Mouse (Mus musculus) stomach, embryonic 16.5 days (tissue): ENCODE data around the gene Crygn. TPM values are rescaled to one million over a fixed set of nuclear protein-coding genes. Genes with fewer than 3 reads are reported as not detected.

Experiments used
- ATAC-seq: fragments of 200-750 bp; cut with Nextera tagmentation; 2 replicates; pipeline ENCODE4 v1.8.0; 2017; ENCODE audit warnings: moderate number of reproducible peaks, moderate TSS enrichment; ENCODE audit not compliant: insufficient read depth, low FRiP score
- H3K27ac ChIP-seq: fragments of 300-500 bp; sonication (generic); 2 replicates; pipeline ENCODE4 v1.5.1; 2014; ENCODE audit warnings: low read length
- H3K27me3 ChIP-seq: fragments of 300-500 bp; sonication (generic); 2 replicates; pipeline ENCODE4 v1.6.1; 2014; ENCODE audit warnings: low read length, control low read depth, mixed read lengths; ENCODE audit not compliant: control insufficient read depth, insufficient read depth
- H3K36me3 ChIP-seq: fragments of 300-500 bp; sonication (generic); 2 replicates; pipeline ENCODE4 v1.6.1; 2014; ENCODE audit warnings: low read length; ENCODE audit not compliant: control insufficient read depth, insufficient read depth
- H3K4me1 ChIP-seq: fragments of 300-500 bp; sonication (generic); 2 replicates; pipeline ENCODE4 v1.6.1; 2014; ENCODE audit warnings: low read length, control low read depth, mixed read lengths; ENCODE audit not compliant: control insufficient read depth, insufficient read depth
- H3K4me2 ChIP-seq: fragments of 300-500 bp; sonication (generic); 2 replicates; pipeline ENCODE4 v1.6.1; 2014; ENCODE audit warnings: low read depth, low read length, mixed read lengths
- H3K4me3 ChIP-seq: fragments of 300-500 bp; sonication (generic); replicated peaks from 2 replicates; pipeline ENCODE4 v1.5.1; 2014; ENCODE audit warnings: mild to moderate bottlenecking, low read length
- H3K9ac ChIP-seq: fragments of 300-500 bp; sonication (generic); 2 replicates; pipeline ENCODE4 v1.6.1; 2014; ENCODE audit warnings: low read length
- H3K9me3 ChIP-seq: fragments of 300-500 bp; sonication (generic); replicated peaks from 2 replicates; pipeline ENCODE4 v1.6.1; 2016; ENCODE audit warnings: low read length, control low read depth; ENCODE audit not compliant: control insufficient read depth
- WGBS: fragments of 180-500 bp; shearing (Covaris S2); extraction: QIAGEN DNeasy Blood & Tissue Kit; methylation state at CpG from one replicate; pipeline ENCODE4 v1.1.7; 2014; 5-methylcytosine and 5-hydroxymethylcytosine counted together
- polyA plus RNA-seq: library from polyadenylated mRNA; unstranded; fragments of >200 nt; fragmentation: Nextera tagmentation; extraction: Ambion mirVana; gene quantifications from 2 replicates; pipeline ENCODE4 v1.2.1, GENCODE M21; 2015

The Crygn gene
- polyA plus RNA-seq, 1 experiment from 2014 or later, result 2.7 TPM

- Histone ChIP-seq H3K9ac (no peak overlapping the region), H3K27me3 (no peaks in the 10 kb centered on the region), H3K4me1 (peaks cover 22% of the 10 kb centered on the region), H3K36me3 (no peaks in the 10 kb centered on the region), H3K4me2 (no peak overlapping the region), H3K27ac (no peak overlapping the region), H3K9me3 (no peaks in the 10 kb centered on the region), H3K4me3 (no peak overlapping the region)
- 88% methylated on average over 10 of the region's 10 CpGs for WGBS
- ATAC-seq, result no peak
These were observed 20.2 kb downstream of the Crygn start for GRCm38 (mm10) chr5:24737595-24737994.

DNA sequence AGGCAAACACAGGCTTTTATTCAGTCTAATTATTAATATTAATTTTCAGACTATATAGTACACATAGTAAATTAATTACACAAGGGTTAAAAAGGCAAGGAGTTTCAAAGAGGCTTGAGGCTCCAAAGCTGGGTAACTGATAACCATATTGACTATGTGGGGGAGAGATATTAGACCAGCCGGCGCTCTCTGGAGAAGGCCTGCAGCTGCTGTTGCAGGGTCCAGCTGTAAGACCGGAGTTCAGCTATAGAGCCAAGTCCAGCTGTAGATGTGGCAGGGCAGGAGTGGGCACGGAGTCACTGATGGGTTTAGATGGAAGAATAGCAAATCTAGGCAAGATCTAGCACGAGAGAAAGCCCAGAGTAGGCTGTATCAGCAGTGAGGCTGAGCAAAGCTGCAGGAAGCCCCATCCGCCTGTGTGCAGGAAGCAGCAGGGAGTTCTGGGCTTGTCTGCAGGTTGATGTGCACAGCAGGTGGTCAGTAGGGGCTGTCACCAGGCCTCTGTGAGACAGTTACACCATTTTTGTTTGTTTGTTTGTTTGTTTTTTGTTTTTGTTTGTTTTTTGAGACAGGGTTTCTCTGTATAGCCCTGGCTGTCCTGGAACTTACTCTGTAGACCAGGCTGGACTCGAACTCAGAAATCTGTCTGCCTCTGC lies 23.9 kb downstream of the Crygn start:
- 45% methylated on average over 7 of the region's 7 CpGs for WGBS
- Histone ChIP-seq H3K27ac (no peak overlapping the region), H3K4me2 (no peak overlapping the region), H3K9me3 (no peaks in the 10 kb centered on the region), H3K27me3 (no peaks in the 10 kb centered on the region; the same call in none of the 2 replicates), H3K4me3 (no peak overlapping the region), H3K36me3 (no peaks in the 10 kb centered on the region), H3K9ac (no peak overlapping the region), H3K4me1 (peaks cover 23% of the 10 kb centered on the region)
- no peak for ATAC-seq

DNA sequence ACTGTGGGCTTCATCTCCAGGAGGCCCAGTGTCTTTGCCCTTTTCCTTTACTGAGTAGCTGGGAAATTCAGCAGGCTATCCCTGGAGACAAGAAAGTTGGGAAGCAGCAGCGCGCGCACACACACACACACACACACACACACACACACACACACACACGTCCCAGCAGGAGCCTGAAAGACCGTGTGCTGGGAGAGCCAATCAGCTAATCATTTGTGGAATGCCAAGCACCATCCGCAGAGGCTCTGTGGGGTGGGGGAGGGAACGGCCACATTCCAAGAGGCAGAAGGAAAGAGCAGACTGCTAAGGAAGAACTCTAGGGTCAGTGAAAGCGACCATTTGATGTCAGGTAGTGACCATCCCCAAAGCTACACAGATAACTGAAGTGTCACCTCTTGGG lies 24.7 kb downstream of the Crygn start:
- peaks cover 22% of the 10 kb centered on the region for H3K4me1 ChIP-seq
- no peak overlapping the region for H3K4me2 ChIP-seq
- H3K4me3 ChIP-seq, result no peak overlapping the region
- no peaks in the 10 kb centered on the region; the same call in none of the 2 replicates for H3K27me3 ChIP-seq
- peak overlapping the region; percentile 29; the same call in 1 of the 2 replicates for H3K27ac ChIP-seq
- H3K9me3 ChIP-seq, result no peaks in the 10 kb centered on the region
- no peaks in the 10 kb centered on the region for H3K36me3 ChIP-seq
- 10% methylated on average over 8 of the region's 8 CpGs for WGBS
- peak; percentile 65; the same call in 1 of the 2 replicates for ATAC-seq
- no peak overlapping the region for H3K9ac ChIP-seq

- Histone ChIP-seq H3K4me3 (peak overlapping the region; percentile 53), H3K27me3 (no peaks in the 10 kb centered on the region; the same call in none of the 2 replicates), H3K36me3 (no peaks in the 10 kb centered on the region), H3K27ac (no peak overlapping the region), H3K9ac (peak overlapping the region; percentile 72), H3K9me3 (no peaks in the 10 kb centered on the region), H3K4me2 (peak overlapping the region; percentile 80), H3K4me1 (peaks cover 22% of the 10 kb centered on the region)
- ATAC-seq, result no peak
- 6% methylated on average over 15 of the region's 15 CpGs for WGBS
These were observed 26.8 kb downstream of the Crygn start for GRCm38 (mm10) chr5:24730986-24731385.

- ATAC-seq, result peak; percentile 46; the same call in 1 of the 2 replicates
- Histone ChIP-seq H3K9me3 (no peaks in the 10 kb centered on the region), H3K4me1 (peaks cover 24% of the 10 kb centered on the region), H3K27me3 (no peaks in the 10 kb centered on the region; the same call in none of the 2 replicates), H3K36me3 (no peaks in the 10 kb centered on the region), H3K4me2 (peak within 1 kb of the TSS; percentile 80), H3K4me3 (peak within 1 kb of the TSS; percentile 53), H3K9ac (peak within 1 kb of the TSS; percentile 72), H3K27ac (no peak within 1 kb of the TSS)
- WGBS, result under 1% methylated on average over 23 of the region's 23 CpGs
These were observed 27.3 kb downstream of the Crygn start, which contains the start of gene Wdr86 for GRCm38 (mm10) chr5:24730488-24730871. Wdr86 (minus strand) TSS chr5:24730727.

- Histone ChIP-seq H3K36me3 (no peaks in the 10 kb centered on the region), H3K4me1 (peaks cover 30% of the 10 kb centered on the region), H3K27ac (no peak overlapping the region), H3K27me3 (no peaks in the 10 kb centered on the region; the same call in none of the 2 replicates), H3K9ac (peak overlapping the region; percentile 72), H3K4me3 (peak overlapping the region; percentile 53), H3K9me3 (no peaks in the 10 kb centered on the region), H3K4me2 (peak overlapping the region; percentile 80)
- ATAC-seq, result peak; percentile 6; the same call in 1 of the 2 replicates
- WGBS, result 1% methylated on average over 49 of the region's 49 CpGs
These were observed 27.9 kb downstream of the Crygn start for GRCm38 (mm10) chr5:24729797-24730487.

DNA sequence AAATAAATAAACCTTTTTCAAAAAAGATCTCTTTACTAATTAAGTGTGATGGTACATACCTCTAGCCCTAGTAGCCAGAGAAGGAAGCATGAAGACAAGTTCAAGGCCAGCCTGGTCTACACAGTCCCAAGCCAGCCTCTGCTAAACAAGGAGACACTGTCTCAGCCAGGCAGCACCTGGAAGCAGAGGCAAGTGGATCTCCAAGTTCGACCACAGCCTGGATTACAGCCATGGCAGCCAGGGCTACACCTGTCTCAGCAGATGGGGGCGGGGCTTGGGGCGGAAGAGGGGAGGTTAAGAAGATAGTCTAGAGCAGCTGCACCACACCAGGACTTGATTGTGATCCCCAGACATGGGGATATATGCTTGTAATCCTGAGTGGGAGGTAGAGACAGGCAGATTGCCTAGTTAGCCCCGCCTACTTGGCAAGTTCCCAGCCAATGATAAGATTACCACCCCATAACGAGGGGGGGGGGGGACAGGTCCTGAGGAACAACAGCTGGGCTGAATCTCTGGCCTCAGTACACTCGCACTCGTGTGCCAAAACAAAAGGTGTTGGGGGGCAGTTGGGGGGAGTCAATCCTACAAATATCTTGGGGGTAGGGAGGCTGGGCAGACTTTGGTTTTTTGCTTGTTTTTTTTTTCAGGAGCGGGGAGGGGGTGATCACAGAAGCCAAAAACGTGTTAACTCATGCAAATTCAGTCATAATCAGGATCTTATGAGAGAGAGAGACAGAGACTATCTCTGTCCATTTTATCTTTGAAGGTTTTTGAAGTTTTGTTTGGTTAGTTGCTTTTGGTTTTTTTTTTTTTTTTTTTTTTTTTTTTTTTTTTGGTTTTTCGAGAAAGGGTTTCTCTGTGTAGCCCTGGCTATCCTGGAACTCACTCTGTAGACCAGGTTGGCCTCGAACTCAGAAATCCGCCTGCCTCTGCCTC lies 30.6 kb downstream of the Crygn start:
- ATAC-seq, result no peak
- WGBS, result 53% methylated on average over 12 of the region's 12 CpGs
- Histone ChIP-seq H3K9ac (no peak overlapping the region), H3K36me3 (no peaks in the 10 kb centered on the region), H3K4me1 (peaks cover 34% of the 10 kb centered on the region), H3K9me3 (no peaks in the 10 kb centered on the region), H3K27ac (no peak overlapping the region), H3K4me2 (no peak overlapping the region), H3K4me3 (no peak overlapping the region), H3K27me3 (no peaks in the 10 kb centered on the region; the same call in none of the 2 replicates)

DNA sequence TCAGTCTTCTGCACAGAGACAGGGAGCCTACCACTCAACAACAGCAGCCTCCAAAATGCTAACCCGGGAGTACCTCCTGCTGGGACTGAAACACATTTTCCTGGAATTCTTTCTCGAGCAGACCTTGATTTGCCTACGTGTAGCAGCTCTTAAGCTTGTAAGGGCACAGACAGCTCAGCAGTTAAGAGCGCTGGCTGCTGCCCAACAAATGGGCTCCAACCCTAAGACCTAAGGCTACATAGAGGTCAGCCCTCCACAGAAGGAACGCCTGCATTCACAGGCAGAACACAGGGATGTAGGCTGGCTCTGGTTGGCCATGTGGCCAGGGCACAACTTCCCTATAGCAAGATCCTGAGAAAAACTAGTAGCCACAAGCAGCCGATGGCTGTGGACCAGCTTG lies 31.9 kb downstream of the Crygn start:
- no peak for ATAC-seq
- Histone ChIP-seq H3K4me3 (no peak overlapping the region), H3K36me3 (no peaks in the 10 kb centered on the region), H3K9ac (no peak overlapping the region), H3K27ac (peak overlapping the region; percentile 78; the same call in 1 of the 2 replicates), H3K27me3 (no peaks in the 10 kb centered on the region; the same call in 1 of the 2 replicates), H3K4me1 (peaks cover 34% of the 10 kb centered on the region), H3K4me2 (no peak overlapping the region), H3K9me3 (no peaks in the 10 kb centered on the region)
- 73% methylated on average over 6 of the region's 6 CpGs for WGBS
